Mouse (Mus musculus) adipose tissue, adult 10 weeks (tissue): ENCODE measurements around the gene Olfr749. TPM values are rescaled to one million over a fixed set of nuclear protein-coding genes. Genes with fewer than 3 reads are reported as not detected.

Experiments used
- polyA plus RNA-seq: library from polyadenylated mRNA; stranded (reverse); fragments of 350-450 nt; fragmentation: Illumina TruSeq; extraction: RNeasy Lipid Tissue Mini Kit (QIAGEN cat#74804); gene quantifications from one replicate; pipeline ENCODE4 v1.2.3, GENCODE M21; 2014; ENCODE audit warnings: low read depth, low replicate concordance

The Olfr749 gene
- polyA plus RNA-seq: not detected

DNA sequence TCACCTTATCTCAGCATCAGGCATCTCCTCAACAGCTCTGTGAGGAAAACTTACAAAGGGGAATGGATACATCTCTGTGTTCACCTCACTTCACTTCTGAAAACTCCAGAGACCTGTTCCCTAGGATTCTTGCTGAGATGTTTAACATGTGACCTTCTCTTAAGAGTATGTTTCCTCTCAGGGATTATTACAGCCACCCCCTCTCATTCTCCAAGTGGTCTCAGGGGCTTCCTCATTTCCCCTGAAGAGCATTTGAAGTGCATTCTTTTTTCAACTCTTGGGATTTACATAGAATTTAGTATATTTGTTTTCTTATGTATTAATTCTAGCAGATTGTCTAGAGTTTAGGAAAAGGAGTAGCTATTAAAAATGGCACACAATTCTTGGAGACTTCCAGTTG, at the start of gene Olfr749:
Gene Olfr749 (minus strand): TSS at position 101 of the 400 bp plus-strand sequence.

DNA sequence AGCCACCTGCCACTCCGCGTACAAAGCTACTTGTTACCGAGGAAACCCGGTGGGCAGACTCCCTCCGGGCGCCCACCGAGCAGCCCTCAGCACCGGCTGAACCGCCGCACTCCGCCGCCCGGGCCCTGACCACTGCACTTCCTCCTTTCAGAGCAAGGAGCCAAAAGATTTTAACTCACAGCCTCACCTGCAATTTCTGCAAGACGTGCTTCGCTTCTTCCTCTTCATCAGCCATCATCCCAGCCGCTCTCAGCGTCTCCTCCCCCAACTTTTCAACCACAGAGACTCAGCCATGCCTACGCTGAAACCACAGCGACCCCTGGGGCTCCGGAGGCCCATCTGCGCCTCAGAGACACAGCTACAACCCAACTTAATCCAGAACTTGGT, 40.4 kb upstream of the Olfr749 start, which contains the start of gene Ttc5:
Gene Ttc5 (minus strand): TSS at position 269 of the 387 bp plus-strand sequence.

GRCm38 (mm10) chr14:50707073-50707472, 37.8 kb downstream of the Olfr749 start, which contains the start of gene Olfr748:
TSS of gene Olfr748 (plus strand) at chr14:50707373.

DNA sequence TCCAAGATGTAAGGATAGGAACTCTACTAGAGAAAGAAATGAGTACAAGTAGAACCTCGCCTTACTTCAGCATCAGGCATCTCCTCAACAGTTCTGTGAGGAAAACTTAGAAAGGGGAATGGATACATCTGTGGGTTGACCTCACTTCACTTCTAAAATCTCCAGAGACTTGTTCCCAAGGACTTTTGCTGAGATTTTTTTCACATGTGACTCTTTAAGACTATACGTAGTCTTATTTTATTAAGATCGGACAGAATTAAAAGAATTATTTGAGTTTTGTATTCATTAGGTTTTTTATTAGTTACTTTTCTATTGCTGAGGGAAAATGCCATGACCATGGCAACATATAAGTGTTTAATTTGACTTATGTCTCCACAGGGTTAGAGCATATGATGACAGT, 51.8 kb downstream of the Olfr749 start, which contains the start of gene Olfr747:
Gene Olfr747 (minus strand): TSS at position 101 of the 400 bp plus-strand sequence.

Other genes starting within 250 kb of the Olfr749 start
- gene Olfr742, start 241.5 kb downstream of the Olfr749 start, polyA plus RNA-seq: not detected
- not detected for gene Olfr743, start 223.3 kb downstream of the Olfr749 start, polyA plus RNA-seq
- not detected for gene Olfr744, start 130.2 kb downstream of the Olfr749 start, polyA plus RNA-seq
- gene Olfr745, start 105.7 kb downstream of the Olfr749 start, polyA plus RNA-seq: not detected
- gene Olfr746, start 98.0 kb downstream of the Olfr749 start, polyA plus RNA-seq: not detected
- gene Olfr747, start 51.9 kb downstream of the Olfr749 start, polyA plus RNA-seq: not detected
- gene Olfr748, start 37.7 kb downstream of the Olfr749 start, polyA plus RNA-seq: not detected
- 33.6 TPM for gene Ttc5, start 40.4 kb upstream of the Olfr749 start, polyA plus RNA-seq
- gene Ccnb1ip1, start 62.6 kb upstream of the Olfr749 start, polyA plus RNA-seq: not detected
- gene Parp2, start 62.7 kb upstream of the Olfr749 start, polyA plus RNA-seq: 33.7 TPM
- 28.4 TPM for gene Tep1, start 125.5 kb upstream of the Olfr749 start, polyA plus RNA-seq
- 1.9 TPM for gene Klhl33, start 152.4 kb upstream of the Olfr749 start, polyA plus RNA-seq
- gene Osgep, start 179.8 kb upstream of the Olfr749 start, polyA plus RNA-seq: 66.1 TPM
- 65.9 TPM for gene Apex1, start 179.9 kb upstream of the Olfr749 start, polyA plus RNA-seq
- 62.6 TPM for gene Pip4p1, start 185.8 kb upstream of the Olfr749 start, polyA plus RNA-seq
- 85.6 TPM for gene Pnp, start 186.0 kb upstream of the Olfr749 start, polyA plus RNA-seq
- 94.9 TPM for gene Gm49342, start 199.4 kb upstream of the Olfr749 start, polyA plus RNA-seq
- gene Pnp2, start 210.9 kb upstream of the Olfr749 start, polyA plus RNA-seq: 6.4 TPM